Mouse (Mus musculus): ENCODE results near the gene Sit1.

The Sit1 gene

DNA sequence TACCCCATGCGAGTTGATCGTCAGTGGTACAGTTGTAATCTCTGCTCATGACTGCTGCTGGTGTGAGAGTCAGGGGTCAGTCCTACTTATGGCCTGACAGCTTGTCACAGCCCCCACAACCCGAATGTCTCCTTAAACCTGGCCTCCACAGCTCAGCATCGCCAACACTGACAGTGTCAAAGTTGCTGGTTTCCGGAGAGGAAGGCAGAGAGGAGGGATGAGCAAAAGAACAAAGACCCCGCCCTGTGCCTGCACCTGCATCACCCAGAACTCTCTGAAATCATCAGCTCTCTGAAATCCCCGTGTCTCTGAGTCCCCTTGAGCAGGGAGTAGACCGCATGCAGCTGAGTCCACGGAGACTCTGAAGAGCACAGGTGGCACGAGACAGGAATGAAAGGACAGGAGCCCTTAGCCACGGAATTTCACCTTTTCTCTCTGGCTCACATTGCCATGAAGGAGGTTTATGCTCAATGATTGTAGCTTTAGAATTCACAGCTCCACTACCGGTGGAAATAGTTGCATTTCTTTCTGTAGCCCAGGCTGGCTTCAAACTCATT, at the start of gene Sit1:
Gene Sit1, minus strand, starts transcription at position 200 of the 557 bp plus-strand sequence.
- no peak for DNase-seq

DNA sequence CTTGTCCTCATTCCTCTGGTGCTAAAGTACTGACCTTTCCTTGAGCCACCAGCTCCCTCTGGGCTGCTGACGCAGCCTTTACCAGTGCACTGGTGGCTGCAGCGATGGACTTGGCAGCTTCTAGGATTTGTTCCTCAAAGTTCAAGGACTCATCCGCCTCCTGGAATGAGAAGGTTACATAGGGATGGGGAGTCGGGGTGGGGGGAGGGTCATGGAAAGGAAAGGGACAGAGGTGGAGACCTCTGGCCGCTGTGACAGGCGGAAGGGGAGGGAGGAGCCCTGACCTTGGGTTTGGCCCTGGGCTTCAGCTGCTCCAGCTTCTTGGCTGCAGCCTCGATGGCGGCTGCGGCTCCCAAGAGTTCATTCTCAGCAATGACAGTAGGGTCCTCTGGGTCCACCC, 49.7 kb upstream of the Sit1 start:
- DNase-seq: no peak

DNA sequence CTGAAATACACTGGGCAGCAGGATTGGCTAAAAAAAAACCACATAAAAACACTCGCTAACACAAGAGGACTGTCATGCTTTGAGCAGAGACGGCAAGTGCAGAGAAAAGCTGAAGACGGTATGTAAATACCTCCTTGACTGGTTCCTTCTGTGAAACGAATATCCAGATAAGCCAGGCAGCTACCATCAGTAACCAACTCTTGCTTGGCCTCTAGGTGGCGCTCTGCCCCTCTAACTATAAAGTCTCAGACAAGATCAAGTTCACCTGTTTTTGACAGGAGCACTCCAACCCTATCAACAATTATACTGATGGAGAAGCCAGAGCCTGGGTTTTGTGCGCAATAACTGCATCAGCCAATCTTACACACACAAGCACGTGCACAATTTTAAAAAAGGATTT, 47.0 kb upstream of the Sit1 start:
- peak; percentile 66 for DNase-seq

DNA sequence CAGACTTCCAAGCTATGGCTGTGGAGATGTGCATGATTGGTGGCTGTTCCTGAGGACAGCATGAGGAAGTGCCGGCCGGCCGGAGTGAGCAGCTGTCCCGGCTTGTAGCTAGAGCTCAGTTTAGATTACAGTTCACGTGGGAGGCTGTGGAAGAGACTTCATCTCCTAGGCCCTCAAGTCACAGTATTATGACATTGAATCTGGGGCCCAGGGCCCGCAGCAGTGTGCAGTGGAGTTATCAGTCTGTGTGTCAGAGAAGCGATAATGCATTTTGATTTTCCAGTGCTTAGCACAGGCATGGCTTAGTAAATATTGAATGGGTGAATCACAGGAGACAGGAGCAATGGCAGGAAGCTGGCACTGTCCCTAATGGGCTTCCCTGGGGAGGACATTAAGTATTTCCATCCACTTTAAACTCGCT, 46.6 kb upstream of the Sit1 start:
- no peak for DNase-seq

DNA sequence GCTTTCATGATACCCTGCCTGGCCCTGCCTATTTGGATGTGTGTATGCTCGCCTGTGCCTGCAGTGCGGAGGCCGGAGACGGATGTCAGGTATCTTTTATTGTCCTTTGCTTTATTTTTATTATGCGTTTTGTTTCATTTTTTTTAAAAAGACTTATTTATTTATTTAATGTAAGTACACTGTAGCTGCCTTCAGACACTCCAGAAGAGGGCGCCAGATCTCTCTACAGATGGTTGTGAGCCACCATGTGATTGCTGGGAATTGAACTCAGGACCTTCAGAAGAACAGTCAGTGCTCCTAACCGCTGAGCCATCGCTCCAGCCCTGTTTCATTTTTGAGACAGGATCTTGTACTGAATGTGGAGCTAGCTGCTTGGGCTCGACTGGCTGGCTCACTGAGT, 45.0 kb upstream of the Sit1 start:
- DNase-seq: no peak

DNA sequence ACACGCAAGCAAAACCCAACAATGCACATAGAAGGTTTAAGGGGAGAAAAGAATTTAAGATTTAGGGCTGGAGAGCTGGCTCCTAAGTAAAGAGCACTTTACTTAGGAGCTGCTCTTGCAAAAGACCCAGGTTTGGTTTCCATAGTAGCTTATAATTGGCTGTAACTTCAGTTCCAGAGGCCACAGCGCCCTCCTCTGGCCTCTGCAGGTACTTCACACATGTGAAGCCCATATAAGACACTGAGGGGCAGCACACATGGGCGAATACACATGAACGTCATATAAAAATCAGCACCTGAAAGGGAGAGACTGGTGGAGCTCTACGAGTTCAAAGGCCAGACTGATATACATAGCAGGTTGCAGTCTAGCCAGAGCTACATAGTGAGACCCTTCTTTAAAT, 44.3 kb upstream of the Sit1 start:
- DNase-seq: no peak

DNA sequence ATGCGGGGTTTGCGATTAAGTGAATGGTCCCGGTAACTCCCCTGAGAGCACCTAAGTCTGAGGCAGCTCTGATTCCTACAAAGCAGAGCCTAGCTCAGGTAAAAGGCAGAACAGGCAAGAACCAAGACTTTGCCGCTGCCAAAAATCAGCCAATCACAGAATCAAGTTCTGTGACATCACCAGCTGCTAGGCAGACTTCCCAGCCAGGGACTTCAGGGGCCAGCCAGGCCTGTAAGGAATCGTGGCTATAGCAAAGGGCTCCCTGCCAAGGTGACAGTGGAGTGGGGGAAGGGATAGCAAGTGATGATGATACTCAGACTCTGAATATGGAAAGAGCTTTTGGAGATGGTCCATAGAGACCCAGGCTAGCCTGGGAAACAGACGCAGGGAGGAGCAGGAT, 36.4 kb upstream of the Sit1 start:
- DNase-seq: peak; percentile 86

DNA sequence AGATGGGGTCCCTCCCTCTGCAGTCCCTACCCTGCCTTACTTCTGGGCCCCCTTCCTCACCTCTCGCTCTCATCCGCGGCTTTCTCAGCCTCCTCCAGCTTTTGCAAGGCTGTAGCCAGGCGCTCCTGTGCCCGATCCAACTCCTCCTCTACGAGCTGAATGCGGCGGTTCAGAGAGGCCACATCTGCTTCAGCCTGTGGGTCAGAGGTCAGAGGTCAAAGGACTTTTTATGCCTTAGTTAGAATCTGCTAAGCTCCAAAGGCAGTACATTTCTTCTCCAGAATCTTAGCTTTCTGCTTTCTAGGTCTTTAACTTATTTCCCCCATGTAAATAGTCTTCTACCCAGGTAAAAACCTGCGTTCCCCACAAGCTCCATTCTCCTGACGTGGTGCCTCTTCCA, 36.0 kb upstream of the Sit1 start:
- no peak for DNase-seq

DNA sequence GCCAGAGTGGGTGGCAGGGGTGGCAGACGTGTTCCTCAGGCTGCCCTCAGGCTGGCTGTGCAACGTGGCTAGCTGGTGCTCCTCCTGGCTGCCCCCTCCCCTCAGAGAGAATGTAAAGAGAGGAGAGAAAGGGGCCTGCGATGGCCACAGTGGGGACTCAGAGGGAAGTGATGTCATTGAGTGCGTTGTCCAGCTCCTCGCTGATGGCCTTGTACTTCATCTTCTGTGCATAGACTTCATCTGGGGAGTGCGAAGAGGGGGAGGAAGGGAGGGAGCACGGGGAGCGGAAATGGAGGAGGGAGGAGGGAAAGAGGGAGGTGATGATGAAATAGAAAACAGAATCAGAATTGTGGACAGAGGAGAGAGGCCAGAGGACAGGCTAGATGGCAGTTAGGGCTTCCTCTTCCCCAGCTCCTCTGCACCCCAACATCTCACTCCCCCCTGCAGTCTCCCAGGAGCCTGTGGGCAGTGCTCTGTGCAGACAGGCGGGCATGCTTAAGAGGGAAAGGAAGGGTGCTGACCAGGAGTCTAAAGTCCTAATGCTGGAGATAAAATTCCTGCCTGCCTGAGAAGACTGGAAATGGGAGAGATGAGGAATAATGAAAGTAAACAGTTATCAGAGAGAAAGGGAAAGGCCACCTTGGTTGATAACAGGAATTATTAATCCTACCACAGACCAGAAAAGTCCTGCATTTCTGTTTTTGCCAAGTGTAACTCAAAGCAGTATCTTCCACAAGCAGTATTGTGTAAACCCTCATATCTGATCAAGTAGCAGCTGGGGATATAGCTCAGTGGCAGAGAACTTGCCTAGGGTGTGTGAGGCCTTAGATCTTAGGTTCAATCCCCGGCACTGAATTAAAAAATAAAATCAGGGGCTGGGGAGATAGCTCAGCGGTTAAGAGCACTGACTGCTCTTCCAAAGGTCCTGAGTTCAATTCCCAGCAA, 32.5 kb upstream of the Sit1 start:
- no peak for DNase-seq

DNA sequence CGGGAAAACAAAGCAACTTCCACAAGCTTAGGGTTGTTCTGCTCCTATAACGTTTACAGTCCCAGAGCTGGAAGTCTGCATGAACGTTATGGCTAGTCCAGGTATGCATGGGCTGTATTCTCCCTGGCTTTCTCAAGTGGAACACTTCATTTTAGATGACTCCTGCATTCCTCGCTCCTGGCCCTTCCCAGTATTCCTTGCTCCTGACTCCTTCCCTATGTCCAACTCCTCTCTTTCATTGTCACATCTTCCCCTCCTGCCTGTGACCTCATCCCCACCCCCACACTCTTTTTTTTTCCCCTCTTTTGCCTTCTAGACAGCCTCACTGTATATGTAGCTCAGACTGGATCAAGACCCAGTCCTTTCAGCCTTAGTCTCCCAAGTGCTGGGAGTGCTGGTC, 30.3 kb upstream of the Sit1 start:
- DNase-seq: no peak

DNA sequence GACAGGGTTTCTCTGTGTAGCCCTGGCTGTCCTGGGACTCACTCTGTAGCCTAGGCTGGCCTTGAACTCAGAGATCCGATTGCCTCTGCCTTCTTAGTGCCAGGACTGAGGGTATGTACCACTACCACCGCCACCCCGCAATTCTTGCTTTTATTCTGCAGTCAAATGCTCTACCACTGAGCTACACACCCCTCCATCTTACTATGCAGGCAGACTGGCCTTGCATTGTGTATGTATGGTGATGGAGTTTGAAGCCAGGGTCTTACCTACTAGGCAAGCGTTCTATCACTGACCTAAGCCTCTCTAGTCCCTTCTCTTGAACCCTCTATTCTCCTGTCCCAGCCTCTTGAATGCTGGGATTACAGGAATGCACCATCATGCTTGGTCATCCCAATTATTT, 29.8 kb upstream of the Sit1 start:
- no peak for DNase-seq

DNA sequence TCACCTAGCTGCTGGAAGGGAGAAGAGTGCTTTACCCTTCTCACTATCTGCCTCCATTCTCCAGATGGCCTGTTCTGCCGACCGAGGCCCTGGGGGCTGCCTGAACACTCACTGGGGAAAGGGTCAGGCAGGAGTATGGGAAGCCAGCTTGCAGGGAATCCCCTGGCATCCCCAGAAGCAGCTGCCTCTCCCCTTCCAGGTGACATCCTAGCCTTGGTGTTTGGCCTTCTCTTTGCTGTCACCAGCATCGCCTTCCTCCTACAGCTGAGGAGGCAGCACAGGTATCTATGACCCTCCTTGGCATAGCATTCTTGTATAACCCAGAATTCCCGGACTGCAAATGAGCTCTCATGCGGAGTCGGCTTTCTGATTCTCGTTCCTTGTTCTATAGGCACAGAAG, 29.1 kb upstream of the Sit1 start:
- DNase-seq: no peak

DNA sequence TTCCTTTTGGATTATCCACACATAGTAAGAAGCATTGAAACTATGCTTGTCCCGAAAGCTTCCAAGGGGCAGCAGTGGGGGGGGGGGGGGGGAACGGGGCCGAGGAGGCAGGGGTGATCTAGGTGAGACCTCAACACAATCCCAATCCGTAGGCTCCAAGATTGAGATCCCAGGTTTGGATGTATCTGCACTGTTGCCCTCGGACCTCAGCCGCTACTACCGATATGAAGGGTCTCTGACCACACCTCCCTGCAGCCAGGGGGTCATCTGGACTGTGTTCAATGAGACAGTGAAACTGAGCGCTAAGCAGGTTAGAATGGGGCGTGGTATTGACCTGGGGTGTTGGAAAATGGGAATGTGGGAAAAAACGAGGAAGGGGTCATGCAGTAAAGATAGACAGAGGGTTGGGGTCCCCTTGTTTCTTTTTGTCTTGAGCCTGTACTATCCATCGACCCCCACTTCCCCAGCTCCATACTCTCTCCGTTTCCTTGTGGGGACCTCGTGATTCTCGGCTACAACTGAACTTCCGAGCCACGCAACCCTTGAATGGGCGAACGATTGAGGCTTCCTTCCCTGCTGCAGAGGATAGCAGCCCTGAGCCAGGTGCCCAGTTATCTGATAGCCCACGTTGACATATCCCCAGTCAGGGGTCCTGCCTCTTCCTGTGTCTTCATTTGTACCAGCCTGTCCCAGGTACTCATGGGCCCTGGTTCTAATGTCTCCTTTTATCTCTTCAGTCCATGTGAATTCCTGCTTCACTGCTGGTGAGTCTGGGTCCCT, 28.3 kb upstream of the Sit1 start:
- DNase-seq: no peak

DNA sequence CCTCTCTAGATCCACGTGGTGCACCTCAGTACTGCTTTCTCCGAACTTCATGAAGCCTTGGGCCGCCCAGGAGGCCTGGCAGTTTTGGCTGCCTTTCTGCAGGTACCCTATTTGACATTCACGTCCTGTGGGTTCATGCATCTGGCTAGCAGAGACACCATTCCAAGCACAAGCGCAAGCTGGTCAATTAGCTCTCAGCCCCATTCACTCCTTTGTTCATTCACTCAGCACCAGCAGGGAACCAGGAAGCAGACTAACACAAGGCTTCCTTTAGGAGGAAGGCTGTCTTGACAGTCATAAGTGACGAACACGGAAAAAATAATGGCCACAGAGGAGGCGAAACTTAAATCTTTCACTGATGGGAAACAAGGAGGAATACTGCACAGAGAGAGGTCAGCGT, 25.6 kb upstream of the Sit1 start:
- DNase-seq: no peak

DNA sequence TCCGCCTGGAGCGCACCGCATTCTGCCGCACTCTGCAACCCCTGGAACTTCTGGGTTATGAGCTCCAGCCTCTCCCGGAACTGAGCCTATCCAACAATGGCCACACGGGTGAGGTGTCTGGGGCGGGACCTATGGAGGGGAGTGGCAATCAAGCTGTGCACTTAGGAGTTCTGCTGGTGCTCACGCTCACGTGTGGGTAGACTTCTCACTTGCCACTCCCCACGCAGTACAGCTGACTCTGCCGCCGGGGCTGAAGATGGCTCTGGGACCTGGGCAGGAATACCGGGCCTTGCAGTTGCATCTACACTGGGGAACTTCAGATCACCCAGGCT, 25.1 kb upstream of the Sit1 start:
- no peak for DNase-seq

DNA sequence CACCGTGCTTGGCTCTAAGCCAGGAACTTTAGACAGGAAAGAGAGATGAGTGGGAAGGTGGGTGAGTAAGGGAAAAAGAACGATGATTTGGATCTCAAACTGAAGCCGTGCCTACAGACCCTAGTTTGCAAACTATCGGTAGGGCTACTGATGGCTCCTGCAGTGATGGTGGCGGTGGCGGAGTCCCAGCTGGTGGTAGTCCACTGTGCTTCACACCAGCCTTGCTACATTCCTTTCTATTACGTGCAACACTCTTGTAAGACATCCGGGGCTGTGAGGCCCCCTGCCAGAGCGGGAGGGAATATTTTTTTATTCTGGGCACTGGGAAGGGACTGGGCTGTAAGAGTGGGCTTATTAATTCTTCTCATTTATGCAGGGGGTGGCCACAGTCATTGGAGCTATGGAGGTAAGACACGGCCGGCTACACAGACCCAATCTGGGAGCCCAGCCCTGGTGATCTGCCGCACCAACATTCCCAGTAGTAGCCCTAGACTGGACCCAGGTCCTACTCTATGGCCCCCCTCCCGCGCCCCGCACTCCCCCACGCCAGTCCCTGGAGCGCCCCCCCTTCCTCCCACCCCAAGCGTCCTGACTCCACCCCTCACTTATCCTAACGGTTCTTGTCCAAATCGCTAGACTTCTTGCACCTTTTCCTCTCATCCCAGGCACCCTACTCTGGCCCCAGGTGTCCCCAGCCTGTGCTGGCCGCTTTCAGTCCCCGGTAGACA, 24.6 kb upstream of the Sit1 start:
- DNase-seq: no peak

DNA sequence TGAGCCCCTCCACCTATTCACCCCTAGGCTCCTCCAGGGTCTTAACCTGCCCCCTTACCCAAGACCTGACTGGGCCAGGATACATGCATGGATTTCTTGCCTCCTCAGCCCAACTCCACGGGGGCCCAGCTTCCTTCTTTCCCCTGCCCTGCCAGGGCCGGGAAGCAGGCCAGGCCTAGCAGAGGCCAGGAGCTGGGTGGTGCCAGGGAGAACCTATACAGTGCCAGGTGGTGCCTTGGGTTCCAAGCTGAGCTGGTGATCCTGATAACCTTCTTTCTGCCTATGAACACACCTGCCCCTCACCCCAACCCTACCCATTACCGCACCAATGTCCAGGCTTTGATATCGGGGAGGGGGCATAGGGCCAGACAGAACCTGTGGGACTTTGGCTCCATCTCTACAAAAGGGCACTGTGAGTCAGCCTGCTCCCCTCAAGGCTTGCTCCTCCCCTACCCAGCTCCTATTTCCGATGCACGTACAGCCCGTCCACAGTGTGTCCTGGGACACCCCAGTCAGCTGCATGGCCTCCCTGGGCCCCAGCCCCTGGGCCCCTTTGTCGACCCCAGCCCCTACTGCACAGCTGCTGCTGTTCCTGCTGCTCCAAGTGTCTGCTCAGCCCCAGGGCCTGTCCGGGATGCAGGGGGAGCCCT, 23.1 kb upstream of the Sit1 start, which contains the start of gene Car9:
Gene Car9, plus strand, starts transcription at position 431 of the 650 bp plus-strand sequence.
- peak; percentile 86 for DNase-seq

DNA sequence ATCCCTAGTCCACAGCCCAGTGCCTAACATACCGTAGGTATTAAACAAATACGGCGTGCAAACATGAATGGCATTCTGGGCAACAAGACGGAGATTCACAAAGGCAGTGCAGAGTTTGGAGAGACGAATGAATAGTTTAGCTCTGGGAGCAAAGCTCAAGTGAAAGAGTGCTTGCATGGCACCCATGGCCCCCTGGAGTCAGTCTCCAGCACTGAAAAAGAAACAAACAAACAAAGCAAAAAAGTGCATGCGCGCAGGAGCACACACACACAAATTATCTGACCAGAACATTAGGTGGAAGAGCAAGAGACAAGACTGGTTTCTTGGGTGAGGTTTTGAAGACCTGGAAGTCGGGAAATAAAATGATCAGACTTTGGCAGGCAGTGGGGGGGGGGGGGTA, 22.5 kb upstream of the Sit1 start:
- DNase-seq: no peak

DNA sequence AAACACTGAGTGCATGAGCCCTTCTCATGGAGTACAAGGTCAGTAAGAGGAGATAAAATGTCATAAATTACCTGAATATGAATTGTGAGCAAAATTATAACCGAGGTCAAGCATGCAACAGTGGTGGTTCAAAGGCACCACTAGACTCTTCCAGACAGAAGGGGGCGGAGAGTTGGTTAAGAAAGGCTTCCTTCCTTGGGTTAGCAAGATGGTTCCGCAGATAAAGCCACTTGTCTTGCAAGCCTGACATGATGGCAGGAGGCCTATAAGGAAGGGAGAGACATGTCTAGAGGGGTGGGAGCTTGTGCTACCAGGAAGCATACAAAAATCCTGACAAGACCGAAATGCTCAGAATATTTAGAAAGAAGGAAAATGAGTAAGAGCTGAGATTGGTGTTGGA, 20.7 kb upstream of the Sit1 start:
- no peak for DNase-seq

DNA sequence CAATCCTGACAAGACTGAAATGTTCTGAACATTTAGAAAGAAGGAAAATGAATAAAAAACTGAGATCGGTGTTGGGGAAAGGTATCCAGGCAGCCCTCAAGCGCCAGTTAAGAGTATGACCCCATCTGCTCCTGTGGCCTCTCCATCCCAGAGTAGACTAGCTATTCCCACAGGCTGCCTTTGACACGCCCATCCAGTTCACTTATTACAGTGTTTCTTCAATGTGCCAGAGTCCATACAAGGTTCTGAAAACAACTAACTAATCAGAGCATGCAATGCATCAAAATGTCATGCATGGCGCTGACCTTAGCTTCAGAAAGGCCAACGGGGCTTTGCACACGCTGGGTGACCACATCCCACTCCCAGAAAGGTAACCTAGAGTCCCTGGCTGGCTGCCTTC, 20.0 kb upstream of the Sit1 start:
- no peak for DNase-seq

DNA sequence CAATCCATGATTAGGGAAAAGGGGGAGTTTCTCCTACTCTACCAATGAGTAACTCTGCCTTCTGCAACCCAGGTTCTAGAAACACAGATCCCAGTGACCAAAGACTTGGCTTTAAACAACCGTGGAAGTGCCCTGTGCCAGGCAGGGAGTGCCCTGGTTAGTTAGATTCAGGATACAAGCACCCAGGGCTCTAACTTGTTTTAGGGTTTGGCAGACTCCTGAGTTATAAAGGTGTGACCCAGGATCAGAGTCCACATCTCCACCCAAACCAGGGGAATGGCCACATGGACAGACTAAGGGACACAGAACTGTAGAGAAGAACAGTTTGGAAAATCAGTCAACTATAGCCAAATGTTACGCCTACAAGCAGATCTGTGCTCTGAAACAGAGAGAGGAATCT, 19.5 kb upstream of the Sit1 start:
- DNase-seq: no peak

Measured in cerebellum, adult 11 months (tissue).